Mouse (Mus musculus) heart, adult 8-10 months (tissue): ENCODE data around the gene Csf3. TPM values are rescaled to one million over a fixed set of nuclear protein-coding genes. Genes with fewer than 3 reads are reported as not detected.
"Not testable (repeated sequence)": the region's sequence is repeated elsewhere in the genome, so short reads cannot be mapped to it uniquely, and the experiment has no call there.

ENCODE experiments used
- DNase-seq: peaks from one replicate; pipeline ENCODE4 v3.0.0; 2022; ENCODE audit warnings: low spot score
- total RNA-seq, 4 experiments: library from RNA; stranded (reverse); gene quantifications; 2 replicates each; pipeline ENCODE4 v1.2.4; 2022

The Csf3 gene
- total RNA-seq, 4 experiments from 2014 or later, result not detected

GRCm38 (mm10) chr11:98696454-98697216, 4.4 kb upstream of the Csf3 start:
- DNase-seq, result no peak

GRCm38 (mm10) chr11:98697225-98697624, 3.8 kb upstream of the Csf3 start:
- no peak for DNase-seq

- DNase-seq, result no peak
Measured at GRCm38 (mm10) chr11:98698849-98699640, 2.0 kb upstream of the Csf3 start.

GRCm38 (mm10) chr11:98699911-98700310, 1.2 kb upstream of the Csf3 start:
- peak; percentile 81 for DNase-seq

- DNase-seq, result no peak
Measured at GRCm38 (mm10) chr11:98702323-98702722, 1.3 kb downstream of the Csf3 start.

GRCm38 (mm10) chr11:98705021-98705420, 4.0 kb downstream of the Csf3 start:
- no peak for DNase-seq

GRCm38 (mm10) chr11:98707401-98708281, 6.6 kb downstream of the Csf3 start:
- no peak for DNase-seq

GRCm38 (mm10) chr11:98708282-98708956, 7.4 kb downstream of the Csf3 start:
- peak; percentile 68 for DNase-seq

- DNase-seq, result peak; percentile 53
Measured at GRCm38 (mm10) chr11:98709001-98709741, 8.1 kb downstream of the Csf3 start.

- DNase-seq, result peak; percentile 88
Measured at GRCm38 (mm10) chr11:98710416-98711045, 9.5 kb downstream of the Csf3 start.

GRCm38 (mm10) chr11:98711046-98711434, 10.0 kb downstream of the Csf3 start:
- no peak for DNase-seq

- not testable (repeated sequence) for DNase-seq
Measured at GRCm38 (mm10) chr11:98712009-98712408, 10.9 kb downstream of the Csf3 start.

- no peak for DNase-seq
Measured at GRCm38 (mm10) chr11:98713703-98714102, 12.6 kb downstream of the Csf3 start.

- no peak for DNase-seq
Measured at GRCm38 (mm10) chr11:98715946-98716345, 14.9 kb downstream of the Csf3 start.

- DNase-seq, result peak; percentile 72
Measured at GRCm38 (mm10) chr11:98717904-98718303, 16.8 kb downstream of the Csf3 start.

GRCm38 (mm10) chr11:98720756-98721155, 19.7 kb downstream of the Csf3 start:
- DNase-seq, result no peak

- DNase-seq, result peak; percentile 89
Measured at GRCm38 (mm10) chr11:98721458-98722226, 20.6 kb downstream of the Csf3 start.

GRCm38 (mm10) chr11:98723098-98723497, 22.0 kb downstream of the Csf3 start:
- no peak for DNase-seq

GRCm38 (mm10) chr11:98725926-98726506, 25.0 kb downstream of the Csf3 start:
- no peak for DNase-seq
